Mouse (Mus musculus): ENCODE data around the gene Susd3. TPM values are rescaled to one million over a fixed set of nuclear protein-coding genes. Genes with fewer than 3 reads are reported as not detected.
A peak's percentile ranks its signal among the peaks of the same experiment; 100 is the strongest.

The Susd3 gene
- polyA plus RNA-seq (2015; fragmentation: Nextera tagmentation; extraction: Ambion mirVana) = 31.2 and 34.5 TPM in 2 replicates

GRCm38 (mm10) chr13:49248467-49248862 is at the start of gene Susd3:
Susd3 (minus strand) TSS chr13:49248706.
- Histone ChIP-seq H3K36me3 (ENCODE audit: insufficient read depth, low read length) (no peaks in the 10 kb centered on the region), H3K4me2 (replicated peaks; ENCODE audit: low read depth, low read length) (peak within 1 kb of the TSS; percentile 59), H3K27ac (ENCODE audit: low read length) (peak within 1 kb of the TSS; percentile 20; the same call in 1 of the 2 replicates), H3K9ac (replicated peaks; ENCODE audit: low read length) (peak within 1 kb of the TSS; percentile 56), H3K27me3 (ENCODE audit: insufficient read depth, low read length) (peaks cover 23% of the 10 kb centered on the region), H3K9me3 (ENCODE audit: low read length) (no peaks in the 10 kb centered on the region), H3K4me1 (ENCODE audit: insufficient read depth, low read length) (peaks cover 12% of the 10 kb centered on the region), H3K4me3 (ENCODE audit: low read length) (peak within 1 kb of the TSS; percentile 55)
- no peak for ATAC-seq (ENCODE audit: low FRiP score, low TSS enrichment)
- WGBS = 16% methylated on average over 7 of the region's 8 CpGs

- H3K27me3 ChIP-seq (ENCODE audit: insufficient read depth, low read length) = no peaks in the 10 kb centered on the region
- H3K4me2 ChIP-seq (replicated peaks; ENCODE audit: low read depth, low read length) = no peak overlapping the region
- peaks cover 17% of the 10 kb centered on the region for H3K4me1 ChIP-seq (ENCODE audit: insufficient read depth, low read length)
- H3K36me3 ChIP-seq (ENCODE audit: insufficient read depth, low read length) = no peaks in the 10 kb centered on the region
- H3K4me3 ChIP-seq (ENCODE audit: low read length) = no peak overlapping the region
- WGBS = 84% methylated on average over 7 of the region's 7 CpGs
- H3K27ac ChIP-seq (ENCODE audit: low read length) = no peak overlapping the region
- H3K9me3 ChIP-seq (ENCODE audit: low read length) = no peaks in the 10 kb centered on the region; the same call in 1 of the 2 replicates
- H3K9ac ChIP-seq (replicated peaks; ENCODE audit: low read length) = no peak overlapping the region
- no peak for ATAC-seq (ENCODE audit: low FRiP score, low TSS enrichment)
Measured at GRCm38 (mm10) chr13:49296270-49296669, 47.8 kb upstream of the Susd3 start.

- no peak overlapping the region for H3K27ac ChIP-seq (ENCODE audit: low read length)
- no peak overlapping the region for H3K9ac ChIP-seq (replicated peaks; ENCODE audit: low read length)
- ATAC-seq (ENCODE audit: low FRiP score, low TSS enrichment) = no peak
- no peaks in the 10 kb centered on the region; the same call in 1 of the 2 replicates for H3K9me3 ChIP-seq (ENCODE audit: low read length)
- H3K27me3 ChIP-seq (ENCODE audit: insufficient read depth, low read length) = no peaks in the 10 kb centered on the region
- H3K4me1 ChIP-seq (ENCODE audit: insufficient read depth, low read length) = peaks cover 11% of the 10 kb centered on the region
- no peak overlapping the region for H3K4me2 ChIP-seq (replicated peaks; ENCODE audit: low read depth, low read length)
- H3K36me3 ChIP-seq (ENCODE audit: insufficient read depth, low read length) = no peaks in the 10 kb centered on the region
- WGBS = 75% methylated on average over 9 of the region's 9 CpGs
- H3K4me3 ChIP-seq (ENCODE audit: low read length) = no peak overlapping the region
Measured at GRCm38 (mm10) chr13:49294108-49294507, 45.6 kb upstream of the Susd3 start.

GRCm38 (mm10) chr13:49291949-49292348 is 43.4 kb upstream of the Susd3 start:
- no peak overlapping the region for H3K9ac ChIP-seq (replicated peaks; ENCODE audit: low read length)
- no peaks in the 10 kb centered on the region for H3K27me3 ChIP-seq (ENCODE audit: insufficient read depth, low read length)
- H3K36me3 ChIP-seq (ENCODE audit: insufficient read depth, low read length) = no peaks in the 10 kb centered on the region
- H3K27ac ChIP-seq (ENCODE audit: low read length) = no peak overlapping the region
- H3K4me3 ChIP-seq (ENCODE audit: low read length) = no peak overlapping the region
- ATAC-seq (ENCODE audit: low FRiP score, low TSS enrichment) = no peak
- H3K4me1 ChIP-seq (ENCODE audit: insufficient read depth, low read length) = no peaks in the 10 kb centered on the region
- H3K9me3 ChIP-seq (ENCODE audit: low read length) = no peaks in the 10 kb centered on the region; the same call in 1 of the 2 replicates
- H3K4me2 ChIP-seq (replicated peaks; ENCODE audit: low read depth, low read length) = no peak overlapping the region
- WGBS = 94% methylated on average over 6 of the region's 6 CpGs

- Histone ChIP-seq H3K4me2 (replicated peaks; ENCODE audit: low read depth, low read length) (no peak overlapping the region), H3K36me3 (ENCODE audit: insufficient read depth, low read length) (no peaks in the 10 kb centered on the region), H3K9me3 (ENCODE audit: low read length) (no peaks in the 10 kb centered on the region; the same call in 1 of the 2 replicates), H3K9ac (replicated peaks; ENCODE audit: low read length) (no peak overlapping the region), H3K4me1 (ENCODE audit: insufficient read depth, low read length) (no peaks in the 10 kb centered on the region), H3K27me3 (ENCODE audit: insufficient read depth, low read length) (no peaks in the 10 kb centered on the region), H3K4me3 (ENCODE audit: low read length) (no peak overlapping the region), H3K27ac (ENCODE audit: low read length) (no peak overlapping the region)
- WGBS = 61% methylated on average over 1 of the region's 1 CpGs
- ATAC-seq (ENCODE audit: low FRiP score, low TSS enrichment) = no peak
Measured at GRCm38 (mm10) chr13:49291398-49291797, 42.9 kb upstream of the Susd3 start.

GRCm38 (mm10) chr13:49287224-49287623 is 38.7 kb upstream of the Susd3 start:
- no peak overlapping the region for H3K27ac ChIP-seq (ENCODE audit: low read length)
- no peak overlapping the region for H3K4me3 ChIP-seq (ENCODE audit: low read length)
- no peaks in the 10 kb centered on the region for H3K27me3 ChIP-seq (ENCODE audit: insufficient read depth, low read length)
- no peak overlapping the region for H3K9ac ChIP-seq (replicated peaks; ENCODE audit: low read length)
- H3K9me3 ChIP-seq (ENCODE audit: low read length) = no peaks in the 10 kb centered on the region; the same call in 1 of the 2 replicates
- H3K36me3 ChIP-seq (ENCODE audit: insufficient read depth, low read length) = no peaks in the 10 kb centered on the region
- H3K4me2 ChIP-seq (replicated peaks; ENCODE audit: low read depth, low read length) = no peak overlapping the region
- H3K4me1 ChIP-seq (ENCODE audit: insufficient read depth, low read length) = no peaks in the 10 kb centered on the region
- no peak for ATAC-seq (ENCODE audit: low FRiP score, low TSS enrichment)
- 84% methylated on average over 6 of the region's 6 CpGs for WGBS

- ATAC-seq (ENCODE audit: low FRiP score, low TSS enrichment) = no peak
- WGBS = 74% methylated on average over 3 of the region's 3 CpGs
- no peaks in the 10 kb centered on the region for H3K36me3 ChIP-seq (ENCODE audit: insufficient read depth, low read length)
- no peak overlapping the region for H3K9ac ChIP-seq (replicated peaks; ENCODE audit: low read length)
- H3K27ac ChIP-seq (ENCODE audit: low read length) = no peak overlapping the region
- no peaks in the 10 kb centered on the region; the same call in 1 of the 2 replicates for H3K9me3 ChIP-seq (ENCODE audit: low read length)
- H3K4me3 ChIP-seq (ENCODE audit: low read length) = no peak overlapping the region
- H3K4me2 ChIP-seq (replicated peaks; ENCODE audit: low read depth, low read length) = no peak overlapping the region
- no peaks in the 10 kb centered on the region for H3K4me1 ChIP-seq (ENCODE audit: insufficient read depth, low read length)
- H3K27me3 ChIP-seq (ENCODE audit: insufficient read depth, low read length) = no peaks in the 10 kb centered on the region
Measured at GRCm38 (mm10) chr13:49286750-49287149, 38.2 kb upstream of the Susd3 start.

- no peaks in the 10 kb centered on the region for H3K4me1 ChIP-seq (ENCODE audit: insufficient read depth, low read length)
- no peak for ATAC-seq (ENCODE audit: low FRiP score, low TSS enrichment)
- WGBS = 78% methylated on average over 9 of the region's 9 CpGs
Measured at GRCm38 (mm10) chr13:49283686-49284085, 35.2 kb upstream of the Susd3 start.

GRCm38 (mm10) chr13:49282168-49282567 is 33.7 kb upstream of the Susd3 start:
- H3K36me3 ChIP-seq (ENCODE audit: insufficient read depth, low read length) = no peaks in the 10 kb centered on the region
- H3K4me3 ChIP-seq (ENCODE audit: low read length) = no peak overlapping the region
- no peak for ATAC-seq (ENCODE audit: low FRiP score, low TSS enrichment)
- no peak overlapping the region for H3K27ac ChIP-seq (ENCODE audit: low read length)
- H3K9ac ChIP-seq (replicated peaks; ENCODE audit: low read length) = no peak overlapping the region
- no peak overlapping the region for H3K4me2 ChIP-seq (replicated peaks; ENCODE audit: low read depth, low read length)
- 33% methylated on average over 2 of the region's 2 CpGs for WGBS
- H3K9me3 ChIP-seq (ENCODE audit: low read length) = no peaks in the 10 kb centered on the region
- H3K27me3 ChIP-seq (ENCODE audit: insufficient read depth, low read length) = no peaks in the 10 kb centered on the region
- H3K4me1 ChIP-seq (ENCODE audit: insufficient read depth, low read length) = no peaks in the 10 kb centered on the region

More at GRCm38 (mm10) chr13:49283686-49284085, 35.2 kb upstream of the Susd3 start:
- no peaks in the 10 kb centered on the region for H3K9me3 ChIP-seq (ENCODE audit: low read length)
- no peak overlapping the region for H3K9ac ChIP-seq (replicated peaks; ENCODE audit: low read length)
- no peaks in the 10 kb centered on the region for H3K27me3 ChIP-seq (ENCODE audit: insufficient read depth, low read length)
- H3K4me2 ChIP-seq (replicated peaks; ENCODE audit: low read depth, low read length) = no peak overlapping the region
- no peaks in the 10 kb centered on the region for H3K36me3 ChIP-seq (ENCODE audit: insufficient read depth, low read length)
- no peak overlapping the region for H3K4me3 ChIP-seq (ENCODE audit: low read length)
- no peak overlapping the region for H3K27ac ChIP-seq (ENCODE audit: low read length)

- H3K4me3 ChIP-seq (ENCODE audit: low read length) = no peak overlapping the region
- no peaks in the 10 kb centered on the region for H3K9me3 ChIP-seq (ENCODE audit: low read length)
- no peaks in the 10 kb centered on the region for H3K36me3 ChIP-seq (ENCODE audit: insufficient read depth, low read length)
- no peak overlapping the region for H3K27ac ChIP-seq (ENCODE audit: low read length)
- H3K27me3 ChIP-seq (ENCODE audit: insufficient read depth, low read length) = no peaks in the 10 kb centered on the region
- no peak overlapping the region for H3K9ac ChIP-seq (replicated peaks; ENCODE audit: low read length)
- H3K4me1 ChIP-seq (ENCODE audit: insufficient read depth, low read length) = no peaks in the 10 kb centered on the region
- H3K4me2 ChIP-seq (replicated peaks; ENCODE audit: low read depth, low read length) = no peak overlapping the region
- ATAC-seq (ENCODE audit: low FRiP score, low TSS enrichment) = 0 out of 2 replicates have a peak, but pooled peaks have one; percentile 39
- WGBS = 65% methylated on average over 5 of the region's 5 CpGs
Measured at GRCm38 (mm10) chr13:49271831-49272765, 23.6 kb upstream of the Susd3 start.
